Mouse (Mus musculus) kidney, embryonic 14.5 days (tissue): ENCODE data around the gene Slc22a27. TPM values are rescaled to one million over a fixed set of nuclear protein-coding genes. Genes with fewer than 3 reads are reported as not detected.

ENCODE experiments used
- microRNA-seq: library from miRNA; unstranded; fragments of <30 nt; microRNA quantifications from one replicate; pipeline ENCODE4, GENCODE M21; 2016
- polyA plus RNA-seq: library from polyadenylated mRNA; unstranded; fragments of >200 nt; fragmentation: Nextera tagmentation; extraction: Ambion mirVana; gene quantifications from 2 replicates; pipeline ENCODE4 v1.2.1, GENCODE M21; 2014

Slc22a27 gene
- polyA plus RNA-seq, 1 experiment from 2014 or later, result 0.09 TPM

Small RNA genes lying within 50 kb of the gene (microRNA-seq; reads per million reads assigned to microRNA genes)
- not detected for gene Gm24951

Other genes starting within 250 kb of the Slc22a27 start
- not detected in 2 replicates for gene Slc22a26, start 163.4 kb downstream of the Slc22a27 start, polyA plus RNA-seq
- 0.41 TPM in 1 of 2 replicates, not detected in the other for gene Slc22a28, start 166.0 kb upstream of the Slc22a27 start, polyA plus RNA-seq